Mouse (Mus musculus): ENCODE measurements around the gene Kank1.

Kank1 gene

GRCm38 (mm10) chr19:25366620-25367019, 129.8 kb downstream of the Kank1 start:
- DNase-seq (ENCODE audit: low read depth, low spot score) = no peak

GRCm38 (mm10) chr19:25370428-25370827, 133.7 kb downstream of the Kank1 start:
- no peak for DNase-seq (ENCODE audit: low read depth, low spot score)

- DNase-seq (ENCODE audit: low read depth, low spot score) = no peak
Measured at GRCm38 (mm10) chr19:25372794-25373193, 136.0 kb downstream of the Kank1 start.

- DNase-seq (ENCODE audit: low read depth, low spot score) = no peak
Measured at GRCm38 (mm10) chr19:25373594-25373993, 136.8 kb downstream of the Kank1 start.

- DNase-seq (ENCODE audit: low read depth, low spot score) = no peak
Measured at GRCm38 (mm10) chr19:25374191-25374590, 137.4 kb downstream of the Kank1 start.

GRCm38 (mm10) chr19:25374926-25375325, 138.2 kb downstream of the Kank1 start:
- no peak for DNase-seq (ENCODE audit: low read depth, low spot score)

- DNase-seq (ENCODE audit: low read depth, low spot score) = no peak
Measured at GRCm38 (mm10) chr19:25376871-25377270, 140.1 kb downstream of the Kank1 start.

GRCm38 (mm10) chr19:25380675-25381074, 143.9 kb downstream of the Kank1 start:
- DNase-seq (ENCODE audit: low read depth, low spot score) = no peak

GRCm38 (mm10) chr19:25381972-25382371, 145.2 kb downstream of the Kank1 start:
- no peak for DNase-seq (ENCODE audit: low read depth, low spot score)

GRCm38 (mm10) chr19:25382494-25382893, 145.7 kb downstream of the Kank1 start:
- no peak for DNase-seq (ENCODE audit: low read depth, low spot score)

- peak; percentile 68 for DNase-seq (ENCODE audit: low read depth, low spot score)
Measured at GRCm38 (mm10) chr19:25383386-25384146, 146.8 kb downstream of the Kank1 start.

- no peak for DNase-seq (ENCODE audit: low read depth, low spot score)
Measured at GRCm38 (mm10) chr19:25385981-25386380, 149.2 kb downstream of the Kank1 start.

GRCm38 (mm10) chr19:25386679-25387470, 150.1 kb downstream of the Kank1 start:
- no peak for DNase-seq (ENCODE audit: low read depth, low spot score)

- no peak for DNase-seq (ENCODE audit: low read depth, low spot score)
Measured at GRCm38 (mm10) chr19:25387902-25388301, 151.1 kb downstream of the Kank1 start.

- no peak for DNase-seq (ENCODE audit: low read depth, low spot score)
Measured at GRCm38 (mm10) chr19:25392135-25392534, 155.4 kb downstream of the Kank1 start.

GRCm38 (mm10) chr19:25395035-25395434, 158.3 kb downstream of the Kank1 start:
- peak; percentile 33 for DNase-seq (ENCODE audit: low read depth, low spot score)

GRCm38 (mm10) chr19:25396709-25397266, 160.0 kb downstream of the Kank1 start:
- DNase-seq (ENCODE audit: low read depth, low spot score) = no peak

GRCm38 (mm10) chr19:25399511-25400211, 162.9 kb downstream of the Kank1 start:
- peak; percentile 80 for DNase-seq (ENCODE audit: low read depth, low spot score)

GRCm38 (mm10) chr19:25400212-25400913, 163.6 kb downstream of the Kank1 start:
- peak; percentile 37 for DNase-seq (ENCODE audit: low read depth, low spot score)

- DNase-seq (ENCODE audit: low read depth, low spot score) = no peak
Measured at GRCm38 (mm10) chr19:25401521-25401920, 164.7 kb downstream of the Kank1 start.

GRCm38 (mm10) chr19:25404163-25404562, 167.4 kb downstream of the Kank1 start:
- no peak for DNase-seq (ENCODE audit: low read depth, low spot score)

Data from mesoderm, embryonic 11.5 days (tissue).